Comparison of ENCODE assay signal across 8 mouse cellular contexts in genomic region chr4:109657021-109657850, GRCm38 (mm10). TPM values are rescaled to one million over a fixed set of nuclear protein-coding genes. Genes with fewer than 3 reads are reported as not detected.
A peak's percentile ranks its signal among the peaks of the same experiment; 100 is the strongest.
DNase-seq lines count a peak whose midpoint lies in the region; ATAC-seq and TF ChIP-seq lines count a peak whose summit lies in the region.

No protein-coding gene starts in this region.

- no peaks in the 10 kb centered on the region for H3K9me3 ChIP-seq in hindbrain, postnatal 0 days (ENCODE audit: low read length)
- H3K9me3 ChIP-seq in liver, embryonic 13.5 days (replicated peaks) = no peaks in the 10 kb centered on the region
- no peaks in the 10 kb centered on the region for H3K9me3 ChIP-seq in neural tube, embryonic 11.5 days (ENCODE audit: control insufficient read depth, low read length)

- H3K4me2 ChIP-seq in hindbrain, postnatal 0 days (ENCODE audit: low read depth, low read length) = peak overlapping the region; percentile 80
- H3K4me2 ChIP-seq in liver, embryonic 13.5 days = peak overlapping the region; percentile 65
- H3K4me2 ChIP-seq in neural tube, embryonic 11.5 days (ENCODE audit: low read depth) = peak overlapping the region; percentile 29

- no peak overlapping the region for H3K27ac ChIP-seq in hindbrain, postnatal 0 days
- no peak overlapping the region for H3K27ac ChIP-seq in liver, embryonic 13.5 days
- H3K27ac ChIP-seq in neural tube, embryonic 11.5 days (ENCODE audit: low read depth, low read length) = no peak overlapping the region

- H3K4me3 ChIP-seq in hindbrain, postnatal 0 days (ENCODE audit: low read length) = peak overlapping the region; percentile 45
- H3K4me3 ChIP-seq in liver, embryonic 13.5 days (replicated peaks) = peak overlapping the region; percentile 46
- H3K4me3 ChIP-seq in neural tube, embryonic 11.5 days (ENCODE audit: low read depth, low read length) = 0 out of 2 replicates have a peak overlapping the region, but pooled peaks have one; percentile 13

- H3K4me1 ChIP-seq in hindbrain, postnatal 0 days (ENCODE audit: insufficient read depth, low read length) = peaks cover 4% of the 10 kb centered on the region; the same call in 1 of the 2 replicates
- peaks cover 14% of the 10 kb centered on the region for H3K4me1 ChIP-seq in liver, embryonic 13.5 days (replicated peaks)
- H3K4me1 ChIP-seq in neural tube, embryonic 11.5 days (ENCODE audit: control insufficient read depth, insufficient read depth, low read length) = peaks cover 6% of the 10 kb centered on the region; the same call in 1 of the 2 replicates

- TF ChIP-seq CTCF in hindbrain, postnatal 0 days (IDR thresholded peaks at IDR 0.05; ENCODE audit: low read depth) = no peak

- H3K36me3 ChIP-seq in hindbrain, postnatal 0 days (ENCODE audit: insufficient read depth, low read length) = no peaks in the 10 kb centered on the region
- H3K36me3 ChIP-seq in liver, embryonic 13.5 days = peaks cover 4% of the 10 kb centered on the region
- H3K36me3 ChIP-seq in neural tube, embryonic 11.5 days (ENCODE audit: control insufficient read depth, insufficient read depth, low read length) = no peaks in the 10 kb centered on the region

- peak overlapping the region; percentile 33; the same call in 1 of the 2 replicates for H3K9ac ChIP-seq in hindbrain, postnatal 0 days (replicated peaks; ENCODE audit: low read length)
- 0 out of 2 replicates have a peak overlapping the region, but pooled peaks have one; percentile 22 for H3K9ac ChIP-seq in liver, embryonic 13.5 days
- H3K9ac ChIP-seq in neural tube, embryonic 11.5 days (ENCODE audit: low read length) = no peak overlapping the region

- DNase-seq in right cerebral cortex, postnatal 14 days = peak; percentile 11
- no peak for DNase-seq in right cerebral cortex, adult 18-20 months
- peak; percentile 42 for DNase-seq in cerebellum, adult 8-10 months
- DNase-seq in gastrocnemius, adult 18-20 months (ENCODE audit: low spot score) = peak; percentile 51
- no peak for DNase-seq in hindbrain, postnatal 0 days (ENCODE audit: low spot score)
- DNase-seq in liver, embryonic 13.5 days = no peak
- DNase-seq in neural tube, embryonic 11.5 days (ENCODE audit: low spot score) = peak; percentile 58
- DNase-seq in thymus, postnatal 14 days = peak; percentile 37

- ATAC-seq in hindbrain, postnatal 0 days = peak; percentile 72
- ATAC-seq in liver, embryonic 13.5 days (ENCODE audit: low read depth) = peak; percentile 31; the same call in 1 of the 2 replicates
- peak; percentile 64 for ATAC-seq in neural tube, embryonic 11.5 days (ENCODE audit: insufficient read depth, low FRiP score, low TSS enrichment)

- under 1% methylated on average over 52 of the region's 53 CpGs for WGBS in hindbrain, postnatal 0 days
- under 1% methylated on average over 53 of the region's 53 CpGs for WGBS in liver, embryonic 13.5 days (ENCODE audit: insufficient replicate concordance)
- under 1% methylated on average over 53 of the region's 53 CpGs for WGBS in neural tube, embryonic 11.5 days

- H3K27me3 ChIP-seq in hindbrain, postnatal 0 days (ENCODE audit: insufficient read depth, low read length) = peaks cover 35% of the 10 kb centered on the region
- H3K27me3 ChIP-seq in liver, embryonic 13.5 days = peaks cover 75% of the 10 kb centered on the region
- peaks cover 67% of the 10 kb centered on the region for H3K27me3 ChIP-seq in neural tube, embryonic 11.5 days (ENCODE audit: control insufficient read depth, insufficient read depth, low read length)

RNA-seq across cellular contexts. Expression of gene Cdkn2c, which starts 9.8 kb away (rescaled TPM):
- total RNA-seq in gastrocnemius, adult 18-20 months (2021) = 10 to 100 TPM; 13.9 to 17.8 TPM
- 9.6 and 14.3 TPM in 2 replicates for total RNA-seq in hindbrain, postnatal 0 days (2014; rRNA removed)
- polyA plus RNA-seq in hindbrain, postnatal 0 days (2015; fragmentation: Nextera tagmentation; extraction: Ambion mirVana) = 6.2 and 6.3 TPM in 2 replicates
- 13.2 and 16.2 TPM in 2 replicates for polyA plus RNA-seq in liver, embryonic 13.5 days (2015; fragmentation: Nextera tagmentation; extraction: Ambion mirVana)
- polyA plus RNA-seq in neural tube, embryonic 11.5 days (2014; fragmentation: Nextera tagmentation; extraction: Ambion mirVana) = 2.9 and 4.1 TPM in 2 replicates

RNA-seq across cellular contexts. Expression of gene Faf1, which starts 19.2 kb away (rescaled TPM):
- total RNA-seq in gastrocnemius, adult 18-20 months (2021) = 10 to 100 TPM; 39.8 to 41.3 TPM
- total RNA-seq in hindbrain, postnatal 0 days (2014; rRNA removed) = 38.2 and 40.5 TPM in 2 replicates
- polyA plus RNA-seq in hindbrain, postnatal 0 days (2015; fragmentation: Nextera tagmentation; extraction: Ambion mirVana) = 29.6 and 30.1 TPM in 2 replicates
- polyA plus RNA-seq in liver, embryonic 13.5 days (2015; fragmentation: Nextera tagmentation; extraction: Ambion mirVana) = 16.5 and 18.6 TPM in 2 replicates
- 43.3 and 45.5 TPM in 2 replicates for polyA plus RNA-seq in neural tube, embryonic 11.5 days (2014; fragmentation: Nextera tagmentation; extraction: Ambion mirVana)

Comparison
In these comparisons a context has a peak if more than half of its experiments do, and no peak if none do; other contexts are left out.
1. DNase-seq: peak in right cerebral cortex, postnatal 14 days (single experiment), cerebellum, adult 8-10 months (single experiment), gastrocnemius, adult 18-20 months (single experiment), neural tube, embryonic 11.5 days (single experiment) and thymus, postnatal 14 days (single experiment); none in right cerebral cortex, adult 18-20 months (single experiment), hindbrain, postnatal 0 days (single experiment) and liver, embryonic 13.5 days (single experiment).
2. H3K4me2 ChIP-seq: peak in every context shown above with its lines; median percentile 80 in hindbrain, postnatal 0 days; 65 in liver, embryonic 13.5 days; 29 in neural tube, embryonic 11.5 days.
3. Peak in every context shown above with its lines, with median percentiles within 50 percentile points of each other: ATAC-seq and H3K4me3 ChIP-seq.